Mouse (Mus musculus) small intestine, adult 2 months (tissue): ENCODE data around the gene Eps8l3.

ENCODE experiments used
- CTCF ChIP-seq: fragments of 200-500 bp; IDR thresholded peaks from 2 replicates; pipeline ENCODE4 v1.5.1; 2012; ENCODE audit warnings: low read depth, mild to moderate bottlenecking, control low read depth, inconsistent platforms, low read length, moderate library complexity, mixed read lengths; ENCODE audit not compliant: insufficient replicate concordance, insufficient read length; ENCODE audit errors: extremely low read depth
- POLR2A ChIP-seq: fragments of 200-500 bp; IDR thresholded peaks from 2 replicates; pipeline ENCODE4 v1.6.1; 2012; ENCODE audit warnings: low read depth, mild to moderate bottlenecking, control low read depth, inconsistent platforms, low read length, moderate library complexity

DNA sequence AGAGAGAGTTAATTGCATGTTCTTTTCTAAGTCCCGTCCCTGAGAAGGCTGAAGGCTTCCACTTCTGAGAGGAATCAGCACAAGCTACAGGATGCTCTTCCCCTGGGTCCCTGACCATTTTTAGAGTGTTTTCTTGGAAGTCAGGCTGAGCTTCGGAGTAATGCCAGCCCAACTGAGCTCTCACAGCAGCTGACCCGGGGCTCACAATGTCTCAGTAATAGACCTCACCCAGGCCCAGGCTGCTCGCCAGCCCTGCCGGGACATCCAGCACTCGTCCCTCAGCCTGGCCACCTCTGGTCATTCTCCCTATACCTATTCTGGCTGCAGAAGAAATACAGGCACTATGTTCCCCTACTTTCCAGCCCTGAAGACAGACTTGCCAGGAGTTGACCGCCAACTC, 35.7 kb upstream of the Eps8l3 start:
- TF ChIP-seq CTCF (no peak), POLR2A (no peak)
